Mouse (Mus musculus) central nervous system, embryonic 18 days (tissue): ENCODE measurements around the gene Tnip3. TPM values are rescaled to one million over a fixed set of nuclear protein-coding genes. Genes with fewer than 3 reads are reported as not detected.

Experiments used
- polyA plus RNA-seq: library from polyadenylated mRNA; depleted of rRNA; stranded (reverse); fragments of >200 nt; gene quantifications from 2 replicates; pipeline ENCODE4 v1.2.3, GENCODE M21; 2012; rRNA removed

Gene Tnip3
- 0.03 TPM in 1 of 2 replicates, not detected in the other for polyA plus RNA-seq

DNA sequence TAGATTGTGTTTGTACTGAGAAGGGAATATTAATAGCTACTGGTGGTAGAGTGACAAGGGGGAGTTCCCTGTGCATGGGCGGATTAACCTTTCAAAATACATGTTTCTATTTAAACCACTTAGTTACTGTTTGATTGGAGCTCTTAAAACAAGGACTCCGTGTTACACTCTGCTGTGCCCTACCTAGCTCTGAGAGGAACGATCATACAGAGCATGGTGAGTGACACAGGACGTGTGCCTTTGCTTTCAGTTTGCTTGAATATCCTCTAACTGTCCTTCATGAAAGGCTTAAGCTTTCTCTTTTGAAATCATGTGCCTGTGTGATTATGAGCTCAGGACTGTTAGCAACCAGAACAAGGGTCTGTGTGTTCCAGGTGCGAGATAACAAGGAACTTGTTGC is at the start of gene Tnip3:
Tnip3 (plus strand) TSS at position 122 of the 400 bp plus-strand sequence.

DNA sequence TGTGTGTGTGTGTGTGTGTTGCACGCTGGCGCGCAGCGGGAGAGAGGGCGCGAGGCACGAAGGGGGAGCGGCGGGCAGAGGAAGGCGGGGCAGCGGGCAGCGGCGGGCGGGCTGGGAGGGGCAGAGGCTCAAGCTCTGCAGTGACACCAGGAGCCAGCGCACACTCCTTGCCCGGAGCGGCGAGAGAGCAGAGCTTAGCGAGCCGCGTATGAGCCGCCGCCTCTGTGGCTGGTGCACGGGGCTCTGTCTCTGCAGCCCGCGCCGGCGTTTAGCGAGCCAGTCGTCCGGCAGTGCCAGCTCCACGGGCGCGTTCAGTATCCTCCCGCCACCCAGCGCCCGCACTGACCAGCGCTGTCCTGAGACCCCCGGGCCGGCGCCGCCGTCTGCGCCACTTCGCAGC is 146.3 kb downstream of the Tnip3 start, which contains the start of gene Ndnf:
Ndnf (plus strand) TSS at position 140 of the 400 bp plus-strand sequence.

Other genes starting within 250 kb of the Tnip3 start
- 1.0 and 1.4 TPM in 2 replicates for gene C130060K24Rik, start 144.2 kb upstream of the Tnip3 start, polyA plus RNA-seq
- gene Ndnf, start 146.3 kb downstream of the Tnip3 start, polyA plus RNA-seq = 5.8 and 6.8 TPM in 2 replicates